Mouse (Mus musculus) midbrain, embryonic 14.5 days (tissue): ENCODE measurements around the gene Sync. TPM values are rescaled to one million over a fixed set of nuclear protein-coding genes. Genes with fewer than 3 reads are reported as not detected.

Experiments used
- ATAC-seq: fragments of 200-750 bp; cut with Nextera tagmentation; 2 replicates; pipeline ENCODE4 v1.8.0; 2017; ENCODE audit warnings: moderate number of reproducible peaks, moderate library complexity; ENCODE audit not compliant: low FRiP score, low TSS enrichment
- DNase-seq: peaks from one replicate; pipeline ENCODE4 v3.0.0-alpha.2; 2015
- H3K27ac ChIP-seq: fragments of 300-500 bp; sonication (generic); replicated peaks from 2 replicates; pipeline ENCODE4 v1.5.1; 2014; ENCODE audit warnings: mild to moderate bottlenecking, low read depth, low read length, moderate library complexity
- H3K27me3 ChIP-seq: fragments of 300-500 bp; sonication (generic); 2 replicates; pipeline ENCODE4 v1.6.1; 2014; ENCODE audit warnings: low read length, control low read depth, mixed read lengths; ENCODE audit not compliant: control insufficient read depth, insufficient read depth
- H3K36me3 ChIP-seq: fragments of 300-500 bp; sonication (generic); 2 replicates; pipeline ENCODE4 v1.6.1; 2014; ENCODE audit warnings: low read length, control low read depth; ENCODE audit not compliant: control insufficient read depth, insufficient read depth
- H3K4me1 ChIP-seq: fragments of 300-500 bp; sonication (generic); 2 replicates; pipeline ENCODE4 v1.6.1; 2014; ENCODE audit warnings: mild to moderate bottlenecking, antibody characterized with exemption, low read length, control low read depth; ENCODE audit not compliant: control insufficient read depth, insufficient read depth
- H3K4me2 ChIP-seq: fragments of 300-500 bp; sonication (generic); 2 replicates; pipeline ENCODE4 v1.6.1; 2014; ENCODE audit warnings: mild to moderate bottlenecking, low read length, moderate library complexity
- H3K4me3 ChIP-seq: fragments of 300-500 bp; sonication (generic); replicated peaks from 2 replicates; pipeline ENCODE4 v1.5.1; 2014; ENCODE audit warnings: low read depth, low read length
- H3K9ac ChIP-seq: fragments of 300-500 bp; sonication (generic); replicated peaks from 2 replicates; pipeline ENCODE4 v1.6.1; 2014; ENCODE audit warnings: mild to moderate bottlenecking, low read length, moderate library complexity
- H3K9me3 ChIP-seq: fragments of 300-500 bp; sonication (generic); 2 replicates; pipeline ENCODE4 v1.6.1; 2016; ENCODE audit warnings: low read length, control low read depth, mixed read lengths; ENCODE audit not compliant: control insufficient read depth
- WGBS: fragments of 180-500 bp; shearing (Covaris S2); extraction: QIAGEN DNeasy Blood & Tissue Kit; methylation state at CpG from one replicate; pipeline ENCODE4 v1.1.7; 2014; 5-methylcytosine and 5-hydroxymethylcytosine counted together
- polyA plus RNA-seq: library from polyadenylated mRNA; unstranded; fragments of >200 nt; fragmentation: Nextera tagmentation; extraction: Ambion mirVana; gene quantifications from 2 replicates; pipeline ENCODE4 v1.2.1, GENCODE M21; 2014

The Sync gene
- polyA plus RNA-seq, 1 experiment from 2014 or later = 0.54 TPM

GRCm38 (mm10) chr4:129332846-129333245 is 45.4 kb downstream of the Sync start:
- DNase-seq = no peak
- Histone ChIP-seq H3K36me3 (peaks cover 35% of the 10 kb centered on the region), H3K4me2 (peak overlapping the region; percentile 71), H3K27ac (no peak overlapping the region), H3K27me3 (no peaks in the 10 kb centered on the region), H3K9me3 (no peaks in the 10 kb centered on the region), H3K4me1 (peaks cover 31% of the 10 kb centered on the region), H3K4me3 (peak overlapping the region; percentile 94; the same call in 1 of the 2 replicates), H3K9ac (peak overlapping the region; percentile 20; the same call in 1 of the 2 replicates)
- WGBS = 39% methylated on average over 1 of the region's 1 CpGs
- no peak for ATAC-seq

- Histone ChIP-seq H3K4me3 (peak overlapping the region; percentile 94), H3K9me3 (no peaks in the 10 kb centered on the region), H3K27ac (peak overlapping the region; percentile 98), H3K27me3 (no peaks in the 10 kb centered on the region), H3K36me3 (peaks cover 22% of the 10 kb centered on the region), H3K4me2 (peak overlapping the region; percentile 71), H3K4me1 (peaks cover 31% of the 10 kb centered on the region), H3K9ac (peak overlapping the region; percentile 93)
- no peak; the same call in 1 of the 2 replicates for ATAC-seq
- WGBS = under 1% methylated on average over 62 of the region's 62 CpGs
- DNase-seq = no peak
Observed at GRCm38 (mm10) chr4:129334677-129335215, 47.3 kb downstream of the Sync start.

GRCm38 (mm10) chr4:129335216-129336074 is 48.0 kb downstream of the Sync start, which contains the start of the genes Rbbp4 and Zbtb8os:
Gene Rbbp4, minus strand, starts transcription at chr4:129335370.
Gene Zbtb8os, plus strand, starts transcription at chr4:129335695.
- Histone ChIP-seq H3K27ac (peak within 1 kb of the TSS; percentile 98), H3K27me3 (no peaks in the 10 kb centered on the region), H3K9ac (peak within 1 kb of the TSS; percentile 93), H3K4me2 (peak within 1 kb of the TSS; percentile 71), H3K36me3 (peaks cover 22% of the 10 kb centered on the region), H3K9me3 (no peaks in the 10 kb centered on the region), H3K4me3 (peak within 1 kb of the TSS; percentile 94), H3K4me1 (peaks cover 31% of the 10 kb centered on the region)
- ATAC-seq = peak; percentile 98
- peak; percentile 100 for DNase-seq
- WGBS = under 1% methylated on average over 70 of the region's 73 CpGs

GRCm38 (mm10) chr4:129336291-129336690 is 48.9 kb downstream of the Sync start:
- Histone ChIP-seq H3K4me1 (peaks cover 31% of the 10 kb centered on the region), H3K36me3 (peaks cover 22% of the 10 kb centered on the region), H3K27ac (peak overlapping the region; percentile 98), H3K9ac (peak overlapping the region; percentile 17; the same call in 1 of the 2 replicates), H3K4me3 (peak overlapping the region; percentile 94), H3K4me2 (peak overlapping the region; percentile 65), H3K9me3 (no peaks in the 10 kb centered on the region), H3K27me3 (no peaks in the 10 kb centered on the region)
- DNase-seq (no peak), ATAC-seq (no peak)
- WGBS = 54% methylated on average over 14 of the region's 14 CpGs

GRCm38 (mm10) chr4:129339743-129340142 is 52.3 kb downstream of the Sync start:
- H3K4me2 ChIP-seq = no peak overlapping the region
- H3K4me3 ChIP-seq = no peak overlapping the region
- H3K4me1 ChIP-seq = 0 out of 2 replicates have a peak, but pooled peaks cover 6% of the 10 kb centered on the region
- no peak for DNase-seq
- H3K36me3 ChIP-seq = peaks cover 21% of the 10 kb centered on the region
- no peaks in the 10 kb centered on the region for H3K27me3 ChIP-seq
- WGBS = 97% methylated on average over 3 of the region's 3 CpGs
- no peak for ATAC-seq
- no peak overlapping the region for H3K9ac ChIP-seq
- no peaks in the 10 kb centered on the region for H3K9me3 ChIP-seq
- no peak overlapping the region for H3K27ac ChIP-seq

GRCm38 (mm10) chr4:129341888-129342287 is 54.5 kb downstream of the Sync start:
- H3K4me2 ChIP-seq = no peak overlapping the region
- DNase-seq (no peak), ATAC-seq (no peak)
- H3K9ac ChIP-seq = no peak overlapping the region
- no peaks in the 10 kb centered on the region for H3K27me3 ChIP-seq
- 83% methylated on average over 1 of the region's 1 CpGs for WGBS
- H3K4me3 ChIP-seq = no peak overlapping the region
- H3K4me1 ChIP-seq = 0 out of 2 replicates have a peak, but pooled peaks cover 3% of the 10 kb centered on the region
- peaks cover 33% of the 10 kb centered on the region for H3K36me3 ChIP-seq
- H3K9me3 ChIP-seq = no peaks in the 10 kb centered on the region
- no peak overlapping the region for H3K27ac ChIP-seq

GRCm38 (mm10) chr4:129342705-129343104 is 55.3 kb downstream of the Sync start:
- no peak overlapping the region for H3K27ac ChIP-seq
- no peaks in the 10 kb centered on the region for H3K9me3 ChIP-seq
- no peaks in the 10 kb centered on the region for H3K27me3 ChIP-seq
- peaks cover 33% of the 10 kb centered on the region for H3K36me3 ChIP-seq
- H3K4me3 ChIP-seq = no peak overlapping the region
- H3K9ac ChIP-seq = no peak overlapping the region
- H3K4me1 ChIP-seq = no peaks in the 10 kb centered on the region
- DNase-seq = no peak
- WGBS = 88% methylated on average over 2 of the region's 2 CpGs
- ATAC-seq = no peak
- no peak overlapping the region for H3K4me2 ChIP-seq

GRCm38 (mm10) chr4:129346481-129347154 is 59.2 kb downstream of the Sync start:
- H3K9me3 ChIP-seq = no peaks in the 10 kb centered on the region
- DNase-seq (no peak), ATAC-seq (no peak)
- no peaks in the 10 kb centered on the region for H3K4me1 ChIP-seq
- H3K9ac ChIP-seq = no peak overlapping the region
- 95% methylated on average over 15 of the region's 15 CpGs for WGBS
- H3K4me2 ChIP-seq = no peak overlapping the region
- H3K27me3 ChIP-seq = no peaks in the 10 kb centered on the region
- H3K27ac ChIP-seq = no peak overlapping the region
- H3K4me3 ChIP-seq = no peak overlapping the region
- peaks cover 30% of the 10 kb centered on the region for H3K36me3 ChIP-seq
